Mouse (Mus musculus) frontal cortex, adult (tissue): ENCODE measurements around the gene Pef1.
A peak's percentile ranks its signal among the peaks of the same experiment; 100 is the strongest.

ENCODE experiments used
- ATAC-seq: cut with Nextera tagmentation; 2 replicates; pipeline ENCODE4 v1.9.2; 2017; ENCODE audit warnings: mild to moderate bottlenecking, moderate library complexity, mixed read lengths; ENCODE audit not compliant: low TSS enrichment

The Pef1 gene

GRCm38 (mm10) chr4:130095137-130095536 lies 7.2 kb upstream of the Pef1 start:
- ATAC-seq, result no peak

- ATAC-seq, result no peak
These were observed 1.2 kb upstream of the Pef1 start for GRCm38 (mm10) chr4:130101183-130101582.

- no peak for ATAC-seq
These were observed 1.3 kb downstream of the Pef1 start for GRCm38 (mm10) chr4:130103632-130104031.

GRCm38 (mm10) chr4:130104584-130104983 lies 2.2 kb downstream of the Pef1 start:
- ATAC-seq, result no peak

- ATAC-seq, result no peak; the same call in 1 of the 2 replicates
These were observed 4.7 kb downstream of the Pef1 start for GRCm38 (mm10) chr4:130107065-130107443.

DNA sequence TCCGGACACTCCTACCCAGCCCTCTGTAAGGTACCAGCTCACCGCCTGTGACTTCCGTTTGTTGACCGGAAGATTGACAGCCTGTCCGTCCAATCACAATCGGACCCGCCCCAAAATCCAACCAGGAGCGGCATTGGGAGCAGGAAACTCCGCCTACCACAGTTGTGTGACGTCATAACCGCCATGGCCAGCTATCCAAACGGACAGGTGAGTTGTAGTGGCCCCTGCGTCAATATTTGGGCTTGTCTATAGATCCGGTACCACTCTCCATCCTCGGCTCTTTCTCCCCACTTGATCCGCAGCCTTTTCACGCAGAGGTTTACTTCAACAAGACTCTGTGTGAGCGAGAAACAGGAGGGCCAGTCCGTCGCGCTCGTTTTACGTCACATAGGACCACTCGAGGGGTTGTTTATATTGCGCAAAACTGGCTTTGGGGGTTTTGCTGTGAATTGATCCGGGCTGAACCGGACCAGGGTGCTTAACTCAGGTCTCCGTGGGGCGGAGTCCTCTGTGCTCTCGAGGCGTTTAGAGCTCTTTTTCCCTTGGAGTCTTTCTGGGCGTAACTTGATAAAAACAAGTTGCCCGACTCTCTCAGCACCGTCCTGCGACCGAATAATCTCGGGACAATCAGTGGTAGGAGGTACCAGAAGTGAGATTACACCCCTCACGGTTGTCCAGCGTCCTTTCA lies 5.2 kb downstream of the Pef1 start:
- peak; percentile 91 for ATAC-seq

GRCm38 (mm10) chr4:130108929-130109328 lies 6.6 kb downstream of the Pef1 start:
- no peak for ATAC-seq

- peak; percentile 5; the same call in 1 of the 2 replicates for ATAC-seq
These were observed 7.3 kb downstream of the Pef1 start for GRCm38 (mm10) chr4:130109666-130110065.

- peak; percentile 21; the same call in 1 of the 2 replicates for ATAC-seq
These were observed 7.7 kb downstream of the Pef1 start for GRCm38 (mm10) chr4:130110091-130110490.

DNA sequence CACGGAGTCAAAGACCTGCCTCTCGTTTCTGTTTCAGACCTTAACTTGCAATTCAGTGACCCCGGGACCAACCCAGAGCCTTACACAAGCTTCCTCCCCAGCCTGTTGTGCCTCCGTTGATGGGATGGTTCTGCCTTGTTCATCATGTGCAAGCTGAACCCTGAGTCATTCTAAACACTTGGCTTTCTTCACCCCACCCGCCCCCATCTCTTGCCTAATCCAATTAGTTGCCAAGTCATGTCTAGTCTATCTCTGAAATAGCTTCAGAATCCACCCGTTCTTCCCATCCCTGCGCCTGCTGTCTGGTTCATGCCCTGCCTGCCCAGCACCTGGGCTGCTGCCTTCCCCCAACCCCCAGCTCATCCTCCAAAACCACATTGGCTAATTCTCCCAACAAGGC lies 9.9 kb downstream of the Pef1 start:
- ATAC-seq, result no peak

DNA sequence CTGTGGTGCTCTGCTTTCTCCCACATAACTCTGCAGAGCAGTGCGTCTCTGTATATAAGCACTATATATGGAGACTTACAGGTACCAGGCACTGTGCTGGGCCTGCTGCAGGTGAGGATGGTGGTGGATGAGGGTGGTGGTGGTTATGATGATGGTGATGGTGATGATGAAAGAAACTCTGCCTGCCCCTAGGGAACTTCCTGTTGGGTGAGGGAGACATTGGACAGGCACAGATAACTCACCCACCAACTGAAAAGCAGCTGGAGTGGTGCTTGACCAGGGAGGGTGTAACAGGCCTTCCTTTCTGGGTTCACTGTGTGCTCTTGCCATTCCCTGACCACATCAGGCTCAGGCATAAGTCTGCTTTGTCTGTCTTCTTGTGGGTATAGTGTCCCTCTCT lies 10.4 kb downstream of the Pef1 start:
- no peak for ATAC-seq

- ATAC-seq, result no peak
These were observed 18.4 kb downstream of the Pef1 start for GRCm38 (mm10) chr4:130120752-130121151.

- no peak for ATAC-seq
These were observed 19.2 kb downstream of the Pef1 start for GRCm38 (mm10) chr4:130121560-130121959.

DNA sequence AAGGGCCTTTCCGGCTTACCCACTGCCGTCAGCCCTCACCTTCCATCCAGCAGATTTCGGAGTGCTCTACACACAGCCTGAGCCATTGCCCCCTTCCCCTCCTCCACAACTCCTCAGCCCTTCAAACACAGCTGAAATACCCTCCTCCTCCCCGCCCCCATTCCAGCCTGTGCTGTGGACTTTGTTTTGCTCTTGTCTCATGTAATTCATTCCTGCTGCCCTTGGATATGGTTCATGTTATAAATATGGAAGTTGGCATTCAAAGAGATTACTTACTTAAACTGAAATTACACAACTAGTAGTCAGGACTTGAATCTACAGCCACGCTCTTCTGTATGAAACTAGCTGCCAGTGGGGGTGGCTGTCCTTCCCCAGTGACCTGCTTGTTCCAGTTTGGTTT lies 20.7 kb downstream of the Pef1 start:
- no peak for ATAC-seq

- ATAC-seq, result no peak
These were observed 21.8 kb downstream of the Pef1 start for GRCm38 (mm10) chr4:130124110-130124509.

DNA sequence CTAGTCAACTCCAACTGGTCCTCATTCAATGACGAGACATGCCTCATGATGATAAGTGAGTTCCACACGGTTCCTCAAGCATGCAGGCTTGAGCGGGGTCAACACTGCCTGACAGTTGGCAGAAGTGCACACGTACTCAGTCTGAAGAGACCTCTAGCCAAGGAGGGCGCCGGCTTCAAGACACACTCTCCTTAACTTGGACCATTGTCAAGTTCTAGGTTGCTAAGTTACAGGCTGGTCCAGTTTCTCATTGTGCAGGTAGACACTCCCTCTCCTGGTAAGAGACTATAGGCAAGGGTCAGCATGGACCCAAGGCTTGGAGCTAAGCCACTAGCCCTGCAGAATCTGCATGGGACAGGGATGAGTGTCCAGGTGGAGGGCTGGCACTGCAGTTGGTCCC lies 22.8 kb downstream of the Pef1 start:
- no peak for ATAC-seq

GRCm38 (mm10) chr4:130125935-130126334 lies 23.6 kb downstream of the Pef1 start:
- no peak for ATAC-seq

GRCm38 (mm10) chr4:130128907-130129306 lies 26.5 kb downstream of the Pef1 start:
- ATAC-seq, result no peak

- no peak for ATAC-seq
These were observed 27.7 kb downstream of the Pef1 start for GRCm38 (mm10) chr4:130130082-130130481.

- no peak for ATAC-seq
These were observed 28.4 kb downstream of the Pef1 start for GRCm38 (mm10) chr4:130130641-130131350.

DNA sequence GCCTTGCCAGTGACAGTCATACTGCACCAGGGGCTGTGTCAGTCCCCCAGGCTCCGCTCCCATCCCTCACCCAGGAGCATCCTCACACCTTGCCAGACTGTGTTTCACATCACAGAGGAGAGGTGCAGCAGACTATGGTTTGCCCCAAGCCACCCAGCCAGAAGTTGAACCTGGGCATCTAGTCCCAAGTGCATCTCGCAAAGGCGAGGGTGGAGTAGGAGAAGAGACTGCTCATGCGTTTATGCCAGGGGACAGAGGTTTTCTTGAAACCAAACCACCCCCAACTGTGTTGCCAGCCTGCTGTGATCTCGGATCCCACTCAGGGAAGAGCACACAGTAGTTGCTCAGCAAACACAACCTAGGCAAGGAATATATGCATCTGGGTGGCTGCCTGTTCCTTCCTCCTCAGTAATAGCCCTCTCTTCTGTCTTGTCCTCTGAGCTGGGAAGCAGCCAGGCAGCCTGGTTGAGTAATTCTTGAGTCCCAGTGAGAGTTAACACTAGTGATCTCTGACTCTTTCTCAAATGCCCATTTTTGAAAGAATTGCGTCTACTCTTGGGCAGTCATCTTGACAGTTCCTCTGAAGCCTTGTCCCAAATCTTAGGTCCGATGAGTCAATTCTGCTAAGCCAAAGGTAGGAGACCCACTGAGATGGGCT lies 29.2 kb downstream of the Pef1 start:
- no peak for ATAC-seq

DNA sequence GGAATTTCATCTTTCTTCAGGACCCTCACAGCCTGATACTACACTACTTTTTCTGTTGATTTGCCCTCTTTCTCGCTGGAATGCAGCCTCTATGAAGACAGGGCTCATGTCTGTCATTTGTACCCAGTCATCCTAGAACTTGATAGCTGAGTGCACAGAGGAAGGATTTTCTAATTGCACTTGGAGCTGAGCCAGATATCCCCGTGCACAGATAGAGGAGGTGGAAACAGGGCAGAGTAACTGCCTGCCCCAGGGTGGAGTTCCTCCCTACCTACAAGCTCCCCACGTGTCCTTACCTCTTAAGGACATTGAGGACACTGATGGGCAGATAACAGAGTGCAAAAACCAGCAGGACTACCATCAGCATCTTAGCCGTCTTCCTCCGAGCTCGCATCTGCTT lies 31.0 kb downstream of the Pef1 start:
- ATAC-seq, result no peak
